Mouse (Mus musculus) kidney, embryonic 15.5 days (tissue): Measurements from ENCODE around the gene Egfem1. TPM values are rescaled to one million over a fixed set of nuclear protein-coding genes. Genes with fewer than 3 reads are reported as not detected.

Experiments used
- ATAC-seq: fragments of 200-750 bp; cut with Nextera tagmentation; replicated peaks from 2 replicates; pipeline ENCODE4 v1.8.0; 2017; ENCODE audit warnings: moderate TSS enrichment; ENCODE audit not compliant: low FRiP score
- H3K27ac ChIP-seq: fragments of 300-500 bp; sonication (generic); 2 replicates; pipeline ENCODE4 v1.5.1; 2015; ENCODE audit warnings: mild to moderate bottlenecking, inconsistent platforms
- H3K27me3 ChIP-seq: fragments of 300-500 bp; sonication (generic); 2 replicates; pipeline ENCODE4 v1.6.1; 2015; ENCODE audit warnings: inconsistent platforms
- H3K36me3 ChIP-seq: fragments of 300-500 bp; sonication (generic); 2 replicates; pipeline ENCODE4 v1.6.1; 2015; ENCODE audit warnings: inconsistent platforms
- H3K4me1 ChIP-seq: fragments of 300-500 bp; sonication (generic); 2 replicates; pipeline ENCODE4 v1.6.1; 2015; ENCODE audit warnings: inconsistent platforms
- H3K4me2 ChIP-seq: fragments of 300-500 bp; sonication (generic); 2 replicates; pipeline ENCODE4 v1.6.1; 2015; ENCODE audit warnings: moderate library complexity, mild to moderate bottlenecking, inconsistent platforms
- H3K4me3 ChIP-seq: fragments of 300-500 bp; sonication (generic); replicated peaks from 2 replicates; pipeline ENCODE4 v1.5.1; 2015; ENCODE audit warnings: mild to moderate bottlenecking, inconsistent platforms
- H3K9ac ChIP-seq: fragments of 300-500 bp; sonication (generic); 2 replicates; pipeline ENCODE4 v1.6.1; 2015; ENCODE audit warnings: mild to moderate bottlenecking, inconsistent platforms
- H3K9me3 ChIP-seq: fragments of 300-500 bp; sonication (generic); replicated peaks from 2 replicates; pipeline ENCODE4 v1.6.1; 2016; ENCODE audit warnings: inconsistent platforms
- WGBS: fragments of 180-500 bp; shearing (Covaris S2); methylation state at CpG from one replicate; pipeline ENCODE4 v1.1.7; 2015; ENCODE audit warnings: mixed read lengths; 5-methylcytosine and 5-hydroxymethylcytosine counted together
- polyA plus RNA-seq: library from polyadenylated mRNA; unstranded; fragments of >200 nt; fragmentation: Nextera tagmentation; extraction: Ambion mirVana; gene quantifications from 2 replicates; pipeline ENCODE4 v1.2.1, GENCODE M21; 2015

Gene Egfem1
- polyA plus RNA-seq, 1 experiment from 2014 or later: 1.4 TPM

DNA sequence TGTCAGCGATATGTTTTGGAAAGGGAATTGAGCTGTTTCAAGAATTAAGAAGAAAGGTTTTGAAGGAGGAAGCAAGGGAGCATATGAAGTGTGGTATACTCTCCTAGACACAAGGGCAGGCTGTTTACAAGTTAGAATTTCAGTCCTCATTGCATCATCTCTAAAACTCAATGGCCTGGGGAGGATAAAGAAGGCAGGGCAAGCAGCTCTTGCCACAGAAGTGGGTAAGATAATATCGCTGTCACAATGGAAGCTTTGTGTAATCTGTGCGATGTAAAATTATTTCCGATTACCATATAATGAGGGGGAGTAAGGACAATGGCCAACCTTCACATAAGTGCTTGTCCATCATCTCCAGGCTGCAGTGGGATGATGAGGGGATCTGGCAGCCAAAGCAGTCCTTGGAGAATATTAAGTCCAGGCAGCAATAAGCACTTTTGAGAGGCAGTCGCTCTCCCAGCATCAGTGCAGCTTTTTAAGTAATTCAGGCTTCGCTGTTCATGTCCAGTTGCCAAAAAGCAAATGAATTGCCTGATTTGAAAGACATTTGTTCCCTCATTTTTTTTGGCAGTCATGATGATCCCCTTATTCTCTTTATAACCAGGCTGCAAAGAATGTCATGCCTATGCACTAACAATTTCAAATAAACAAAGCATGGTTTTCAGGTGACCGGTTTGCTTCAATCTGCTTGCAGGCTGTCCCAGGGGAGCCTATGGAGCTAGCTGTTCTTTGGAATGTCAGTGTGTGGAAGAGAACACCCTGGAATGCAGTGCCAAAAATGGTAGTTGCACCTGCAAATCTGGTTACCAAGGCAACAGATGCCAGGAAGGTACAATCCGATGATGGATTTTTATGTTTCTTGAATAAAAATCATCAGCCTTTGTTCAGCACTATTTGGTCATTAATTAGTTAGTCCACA is 607.8 kb downstream of the Egfem1 start:
- Histone ChIP-seq H3K27me3 (no peaks in the 10 kb centered on the region), H3K4me1 (no peaks in the 10 kb centered on the region), H3K27ac (no peak overlapping the region), H3K9me3 (no peaks in the 10 kb centered on the region), H3K9ac (no peak overlapping the region), H3K36me3 (no peaks in the 10 kb centered on the region), H3K4me3 (no peak overlapping the region), H3K4me2 (no peak overlapping the region)
- 90% methylated on average over 8 of the region's 8 CpGs for WGBS
- no peak for ATAC-seq

DNA sequence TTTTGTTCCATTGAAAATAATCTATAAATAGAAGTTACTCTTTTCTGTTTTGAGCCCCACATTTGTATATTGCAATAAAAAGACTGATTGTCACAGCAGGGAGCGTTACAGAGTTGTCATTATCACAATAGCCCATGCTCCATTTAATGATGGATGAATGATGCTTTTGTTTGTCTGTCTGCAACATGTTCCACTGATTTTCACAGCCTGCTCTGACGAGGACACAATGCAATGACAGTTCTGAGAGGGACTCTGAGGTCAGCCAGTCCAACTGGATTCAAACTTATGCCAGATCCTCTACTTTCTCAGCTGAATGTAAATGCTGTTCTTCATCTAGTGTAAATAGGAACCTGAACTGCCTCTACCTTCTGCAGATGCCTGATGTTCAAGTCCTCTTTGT is 619.3 kb downstream of the Egfem1 start:
- Histone ChIP-seq H3K9me3 (no peaks in the 10 kb centered on the region), H3K4me3 (no peak overlapping the region), H3K27me3 (no peaks in the 10 kb centered on the region), H3K4me1 (no peaks in the 10 kb centered on the region), H3K4me2 (no peak overlapping the region), H3K9ac (no peak overlapping the region), H3K36me3 (no peaks in the 10 kb centered on the region), H3K27ac (no peak overlapping the region)
- 61% methylated on average over 2 of the region's 2 CpGs for WGBS
- ATAC-seq: no peak

DNA sequence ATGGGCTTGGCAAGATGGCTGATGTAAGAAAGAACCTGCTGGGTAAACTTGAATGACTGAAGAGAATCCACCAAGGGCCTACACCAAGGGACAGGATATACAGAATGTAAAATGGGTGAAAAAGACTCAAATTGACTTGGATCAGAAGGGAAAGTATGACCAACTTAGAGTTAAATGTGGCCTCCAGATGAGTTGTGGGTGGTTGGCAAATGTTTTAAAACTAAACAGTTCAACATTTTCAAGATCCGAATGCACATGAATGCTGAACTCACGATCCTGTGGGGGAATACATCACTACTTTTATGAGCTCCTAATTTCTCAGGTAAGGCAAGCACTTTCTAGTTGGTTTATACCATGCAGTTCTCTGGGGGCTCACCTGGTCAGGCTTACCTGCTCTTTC is 625.0 kb downstream of the Egfem1 start:
- Histone ChIP-seq H3K27ac (no peak overlapping the region), H3K9ac (no peak overlapping the region), H3K36me3 (no peaks in the 10 kb centered on the region), H3K27me3 (no peaks in the 10 kb centered on the region), H3K4me2 (no peak overlapping the region), H3K9me3 (no peaks in the 10 kb centered on the region), H3K4me3 (no peak overlapping the region), H3K4me1 (no peaks in the 10 kb centered on the region)
- no peak for ATAC-seq
- 90% methylated on average over 2 of the region's 2 CpGs for WGBS

DNA sequence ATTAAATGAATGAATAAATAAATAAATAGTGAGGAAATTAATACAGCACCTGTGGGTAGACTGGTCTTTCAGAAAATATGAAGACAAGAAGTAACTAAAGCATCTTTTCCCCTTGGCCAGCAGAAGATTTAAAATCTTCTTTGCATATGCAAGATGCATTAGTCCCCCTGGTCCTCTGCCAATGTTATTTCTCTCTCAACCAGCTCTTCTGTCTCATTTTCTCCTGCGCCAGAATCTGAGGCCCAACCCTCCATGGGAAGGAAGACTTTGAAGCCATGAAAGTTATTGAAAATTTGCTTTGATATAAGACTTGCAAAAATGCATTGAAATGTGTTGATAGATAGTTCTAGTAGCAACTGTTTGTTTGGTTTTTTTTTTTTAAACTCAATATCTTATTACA is 625.6 kb downstream of the Egfem1 start:
- Histone ChIP-seq H3K4me1 (no peaks in the 10 kb centered on the region), H3K9ac (no peak overlapping the region), H3K36me3 (no peaks in the 10 kb centered on the region), H3K9me3 (no peaks in the 10 kb centered on the region), H3K27ac (no peak overlapping the region), H3K27me3 (no peaks in the 10 kb centered on the region), H3K4me2 (no peak overlapping the region), H3K4me3 (no peak overlapping the region)
- WGBS: 96% methylated on average over 1 of the region's 1 CpGs
- no peak for ATAC-seq

DNA sequence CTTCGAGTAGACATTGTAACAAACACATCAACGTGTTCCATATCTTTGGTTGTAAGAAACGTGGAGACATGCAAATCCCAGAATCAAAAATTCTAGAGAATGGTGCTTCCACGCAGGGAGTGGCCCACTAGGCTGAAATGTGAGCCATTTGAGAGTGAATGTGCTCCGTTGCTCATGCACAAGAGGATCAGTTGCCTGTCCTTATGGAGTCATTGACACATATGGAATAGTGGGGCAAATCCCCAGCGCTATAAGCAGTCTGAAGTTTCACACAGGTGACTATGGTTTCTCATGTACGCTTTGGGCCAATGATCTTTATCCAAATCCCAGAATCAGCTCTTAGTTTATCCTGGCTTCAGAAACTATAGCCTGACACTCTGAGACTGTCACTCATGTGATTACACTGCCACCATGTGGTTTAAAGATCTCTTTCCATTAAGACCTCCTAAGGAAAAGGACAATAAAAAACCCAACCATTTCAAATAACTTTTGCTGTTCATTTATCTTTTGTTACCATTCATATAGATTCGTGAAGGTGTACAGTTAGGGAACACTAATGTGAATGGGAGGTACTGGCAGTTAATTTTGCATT is 644.6 kb downstream of the Egfem1 start:
- H3K9me3 ChIP-seq: no peaks in the 10 kb centered on the region
- H3K27ac ChIP-seq: no peak overlapping the region
- H3K4me2 ChIP-seq: no peak overlapping the region
- WGBS: 59% methylated on average over 8 of the region's 8 CpGs
- H3K36me3 ChIP-seq: no peaks in the 10 kb centered on the region
- no peaks in the 10 kb centered on the region for H3K4me1 ChIP-seq
- H3K9ac ChIP-seq: no peak overlapping the region
- H3K4me3 ChIP-seq: no peak overlapping the region
- no peak for ATAC-seq
- H3K27me3 ChIP-seq: peaks cover 6% of the 10 kb centered on the region; the same call in 1 of the 2 replicates

DNA sequence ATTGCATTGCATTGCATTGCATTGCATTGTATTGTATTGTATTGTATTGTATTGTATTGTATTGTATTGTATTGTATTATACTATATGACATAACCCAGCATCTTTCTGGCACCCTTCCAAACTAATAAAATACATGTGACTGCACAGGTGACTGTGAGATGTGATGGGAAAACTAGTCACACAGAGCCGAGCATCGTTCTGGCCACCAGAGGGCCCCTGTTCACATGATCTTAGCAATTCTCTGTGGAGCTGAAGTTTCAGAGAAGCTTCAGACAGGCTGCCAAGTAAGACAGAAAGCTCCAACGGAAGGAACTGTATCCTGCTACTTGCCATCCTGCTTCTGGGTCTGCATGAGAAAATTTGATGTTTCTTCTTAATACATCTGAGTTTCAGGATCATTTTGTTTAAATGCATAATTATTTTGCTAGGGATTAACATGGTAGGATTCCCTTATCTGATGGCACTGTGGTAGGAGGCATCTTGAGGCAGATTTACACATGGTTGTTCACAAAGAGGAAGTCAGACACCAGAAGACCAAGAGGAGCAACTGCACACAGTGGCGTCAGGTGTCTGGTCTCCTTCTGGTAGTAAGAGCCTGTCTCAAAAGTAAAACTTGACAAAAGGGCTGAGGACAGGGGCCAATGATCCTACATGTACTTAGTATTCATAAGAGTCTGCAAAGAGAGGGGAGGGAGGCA is 648.4 kb downstream of the Egfem1 start:
- WGBS: 16% methylated on average over 4 of the region's 4 CpGs
- ATAC-seq: no peak
- no peak overlapping the region for H3K9ac ChIP-seq
- H3K9me3 ChIP-seq: no peaks in the 10 kb centered on the region
- H3K4me3 ChIP-seq: no peak overlapping the region
- H3K36me3 ChIP-seq: no peaks in the 10 kb centered on the region
- H3K27ac ChIP-seq: no peak overlapping the region
- no peaks in the 10 kb centered on the region for H3K4me1 ChIP-seq
- H3K4me2 ChIP-seq: no peak overlapping the region
- peaks cover 6% of the 10 kb centered on the region; the same call in 1 of the 2 replicates for H3K27me3 ChIP-seq

DNA sequence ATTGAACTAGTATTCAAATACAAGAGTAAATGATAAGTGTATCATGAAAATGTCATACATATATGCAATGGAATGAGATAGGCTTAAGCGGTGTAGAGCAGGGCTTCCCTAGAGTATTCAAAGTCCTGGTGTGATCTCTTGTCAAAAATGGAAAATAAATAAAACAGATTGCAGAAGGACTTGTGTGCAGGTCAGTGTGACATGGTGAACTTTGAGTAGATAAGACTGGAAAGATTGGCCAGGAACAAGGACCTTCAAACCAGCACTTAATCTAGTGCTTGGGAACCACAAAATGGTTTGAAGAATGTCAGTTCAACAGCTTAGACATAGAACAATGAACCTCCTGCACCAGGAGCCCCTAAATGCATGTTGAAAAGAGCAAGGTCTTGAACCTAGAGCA is 649.7 kb downstream of the Egfem1 start:
- no peak overlapping the region for H3K4me3 ChIP-seq
- no peak overlapping the region for H3K9ac ChIP-seq
- no peak overlapping the region for H3K4me2 ChIP-seq
- no peak overlapping the region for H3K27ac ChIP-seq
- no peaks in the 10 kb centered on the region for H3K36me3 ChIP-seq
- peaks cover 6% of the 10 kb centered on the region; the same call in 1 of the 2 replicates for H3K27me3 ChIP-seq
- WGBS: 79% methylated on average over 1 of the region's 1 CpGs
- no peaks in the 10 kb centered on the region for H3K9me3 ChIP-seq
- no peak for ATAC-seq
- H3K4me1 ChIP-seq: no peaks in the 10 kb centered on the region

DNA sequence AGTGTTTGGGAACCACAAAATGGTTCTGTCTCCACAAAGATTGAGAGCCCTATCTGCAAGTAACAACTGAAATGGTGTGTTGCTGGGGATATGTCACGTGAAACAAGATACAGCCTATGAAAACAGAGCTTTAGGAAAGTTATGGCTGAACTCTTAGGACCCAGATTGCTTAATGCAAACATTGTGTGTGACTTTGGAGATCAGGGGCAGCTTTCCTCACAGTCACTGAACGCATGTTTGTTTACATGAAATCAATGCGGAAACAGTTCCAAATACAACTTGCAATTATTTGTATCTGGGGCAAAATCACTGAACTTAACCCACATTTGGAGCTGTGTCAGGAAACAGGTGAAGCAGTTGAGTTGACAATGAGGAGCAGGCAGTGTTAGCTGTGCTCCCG is 650.8 kb downstream of the Egfem1 start:
- Histone ChIP-seq H3K4me3 (no peak overlapping the region), H3K36me3 (no peaks in the 10 kb centered on the region), H3K4me1 (no peaks in the 10 kb centered on the region), H3K27me3 (peaks cover 6% of the 10 kb centered on the region; the same call in 1 of the 2 replicates), H3K4me2 (no peak overlapping the region), H3K9me3 (no peaks in the 10 kb centered on the region), H3K27ac (no peak overlapping the region), H3K9ac (no peak overlapping the region)
- 56% methylated on average over 4 of the region's 4 CpGs for WGBS
- no peak for ATAC-seq

DNA sequence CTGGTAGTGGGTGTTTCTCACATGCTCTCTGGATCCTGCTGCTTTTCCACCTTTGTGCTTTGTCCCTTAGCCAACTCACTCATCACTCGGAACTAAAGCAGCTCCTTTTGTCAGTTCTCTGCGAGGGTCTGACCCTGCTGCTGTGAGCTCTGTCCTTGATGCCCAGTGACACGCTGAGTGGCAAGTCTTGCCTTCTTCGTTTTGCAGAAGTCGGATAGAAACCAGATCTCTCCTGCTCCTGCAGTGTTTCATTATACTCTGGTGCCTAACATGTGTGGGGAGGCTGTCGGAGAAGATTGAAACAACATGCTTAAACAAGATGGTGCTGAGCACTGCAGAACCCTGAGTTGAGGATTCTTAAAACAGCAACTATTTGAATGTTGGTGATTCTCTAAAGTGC is 652.4 kb downstream of the Egfem1 start:
- Histone ChIP-seq H3K9me3 (no peaks in the 10 kb centered on the region), H3K4me1 (no peaks in the 10 kb centered on the region), H3K36me3 (no peaks in the 10 kb centered on the region), H3K27me3 (no peaks in the 10 kb centered on the region), H3K4me3 (no peak overlapping the region), H3K4me2 (no peak overlapping the region), H3K27ac (no peak overlapping the region), H3K9ac (no peak overlapping the region)
- ATAC-seq: no peak
- 66% methylated on average over 6 of the region's 6 CpGs for WGBS

DNA sequence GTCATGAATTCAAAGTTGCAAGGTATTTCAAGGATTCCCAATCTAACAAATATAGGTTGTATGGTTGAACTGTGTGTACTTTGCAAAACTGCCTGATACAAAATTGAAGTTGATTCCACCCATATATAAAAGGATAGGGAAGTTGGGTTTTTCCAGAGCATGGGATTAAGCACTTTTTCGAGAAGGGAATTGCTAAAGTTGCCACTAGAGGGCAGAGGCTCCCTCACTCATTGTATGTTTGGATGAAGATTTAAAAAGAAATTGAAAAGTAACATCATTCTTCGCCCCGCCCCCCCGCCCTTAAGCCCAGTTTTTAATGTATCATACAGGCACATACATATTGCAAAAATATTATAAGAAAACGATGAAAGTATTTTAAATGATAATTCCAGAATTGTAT is 657.5 kb downstream of the Egfem1 start:
- Histone ChIP-seq H3K4me3 (no peak overlapping the region), H3K9ac (no peak overlapping the region), H3K4me2 (no peak overlapping the region), H3K4me1 (no peaks in the 10 kb centered on the region), H3K9me3 (no peaks in the 10 kb centered on the region), H3K27ac (no peak overlapping the region), H3K27me3 (no peaks in the 10 kb centered on the region), H3K36me3 (no peaks in the 10 kb centered on the region)
- no peak for ATAC-seq
- 36% methylated on average over 5 of the region's 5 CpGs for WGBS
